Mouse (Mus musculus): ENCODE data around the gene Arhgef10l. TPM values are rescaled to one million over a fixed set of nuclear protein-coding genes. Genes with fewer than 3 reads are reported as not detected.

Gene Arhgef10l
- total RNA-seq, 2 experiments from 2014 or later, result 17.5 to 25.7 TPM

GRCm38 (mm10) chr4:140694551-140695060 lies 28.8 kb upstream of the Arhgef10l start:
- DNase-seq, result no peak

- DNase-seq, result no peak
Observed at GRCm38 (mm10) chr4:140693513-140693912, 27.7 kb upstream of the Arhgef10l start.

GRCm38 (mm10) chr4:140691481-140691880 lies 25.7 kb upstream of the Arhgef10l start:
- no peak for DNase-seq

- DNase-seq, result no peak
Observed at GRCm38 (mm10) chr4:140689873-140690655, 24.3 kb upstream of the Arhgef10l start.

GRCm38 (mm10) chr4:140688826-140689425 lies 23.1 kb upstream of the Arhgef10l start:
- no peak for DNase-seq

- no peak for DNase-seq
Observed at GRCm38 (mm10) chr4:140688044-140688825, 22.4 kb upstream of the Arhgef10l start.

- DNase-seq, result no peak
Observed at GRCm38 (mm10) chr4:140684881-140685303, 19.1 kb upstream of the Arhgef10l start.

- peak; percentile 61 for DNase-seq
Observed at GRCm38 (mm10) chr4:140684141-140684871, 18.5 kb upstream of the Arhgef10l start.

- no peak for DNase-seq
Observed at GRCm38 (mm10) chr4:140683608-140684007, 17.8 kb upstream of the Arhgef10l start.

- DNase-seq, result no peak
Observed at GRCm38 (mm10) chr4:140680731-140681397, 15.1 kb upstream of the Arhgef10l start.

- peak; percentile 84 for DNase-seq
Observed at GRCm38 (mm10) chr4:140679723-140680380, 14.0 kb upstream of the Arhgef10l start.

GRCm38 (mm10) chr4:140679038-140679437 lies 13.2 kb upstream of the Arhgef10l start:
- peak; percentile 47 for DNase-seq

GRCm38 (mm10) chr4:140674345-140674926 lies 8.6 kb upstream of the Arhgef10l start:
- DNase-seq, result peak; percentile 95

GRCm38 (mm10) chr4:140673527-140674264 lies 7.9 kb upstream of the Arhgef10l start:
- DNase-seq, result no peak

GRCm38 (mm10) chr4:140667802-140668201 lies 2.0 kb upstream of the Arhgef10l start:
- DNase-seq, result no peak

GRCm38 (mm10) chr4:140665053-140665452 lies 759 bp downstream of the Arhgef10l start:
- DNase-seq, result no peak

- no peak for DNase-seq
Observed at GRCm38 (mm10) chr4:140662882-140663585, 2.8 kb downstream of the Arhgef10l start.

- DNase-seq, result peak; percentile 28
Observed at GRCm38 (mm10) chr4:140662453-140662852, 3.4 kb downstream of the Arhgef10l start.

All from adrenal gland, postnatal 10 days (tissue).